Mouse (Mus musculus) MEL (cell line): ENCODE measurements around the gene H2-Oa. TPM values are rescaled to one million over a fixed set of nuclear protein-coding genes. Genes with fewer than 3 reads are reported as not detected.

ENCODE experiments used
- DNase-seq: peaks from one replicate; pipeline ENCODE4 v3.0.0; 2011; ENCODE audit warnings: low read depth, low spot score
- H3K27ac ChIP-seq: 2 replicates; pipeline ENCODE4 v1.5.1; 2012; ENCODE audit warnings: low read depth, mild to moderate bottlenecking, control low read depth, low read length, moderate library complexity; ENCODE audit not compliant: control insufficient read depth
- H3K27me3 ChIP-seq, 2 experiments: fragments of 150-350 bp in 1 of 2; sonication (generic) in 1 of 2; 2 replicates each; pipeline ENCODE4 v1.6.1; 2012; ENCODE audit warnings: low read length in 2 of 2, mild to moderate bottlenecking in 2 of 2, improper control_type of control experiment in 1 of 2, moderate library complexity in 1 of 2; ENCODE audit not compliant: insufficient read depth in 2 of 2, control insufficient read depth in 1 of 2
- H3K36me3 ChIP-seq, 2 experiments: 2 replicates each; pipeline ENCODE4 v1.6.1; 2012 to 2014; ENCODE audit warnings: low read length in 2 of 2, improper control_type of control experiment in 1 of 2, inconsistent platforms in 1 of 2, mild to moderate bottlenecking in 1 of 2; ENCODE audit not compliant: insufficient read depth in 2 of 2, control insufficient read depth in 1 of 2
- H3K4me1 ChIP-seq, 2 experiments: fragments of 150-350 bp in 1 of 2; sonication (generic) in 1 of 2; 2 replicates each; pipeline ENCODE4 v1.6.1; 2012; ENCODE audit warnings: low read length in 2 of 2, improper control_type of control experiment in 1 of 2, mild to moderate bottlenecking in 1 of 2; ENCODE audit not compliant: insufficient read depth in 2 of 2, control insufficient read depth in 1 of 2
- H3K4me3 ChIP-seq, 2 experiments: fragments of 150-350 bp in 1 of 2; sonication (generic) in 1 of 2; 2 replicates each; pipeline ENCODE4 v1.5.1; 2012; ENCODE audit warnings: low read depth in 2 of 2, low read length in 2 of 2, mild to moderate bottlenecking in 2 of 2, moderate library complexity in 2 of 2, control low read depth in 1 of 2, improper control_type of control experiment in 1 of 2; ENCODE audit not compliant: control insufficient read depth in 1 of 2, insufficient read depth in 1 of 2
- H3K79me2 ChIP-seq: 2 replicates; pipeline ENCODE4 v1.6.1; 2012; ENCODE audit warnings: mild to moderate bottlenecking, low read length, moderate library complexity; ENCODE audit not compliant: control insufficient read depth, poor library complexity, insufficient read depth
- H3K9ac ChIP-seq: 2 replicates; pipeline ENCODE4 v1.6.1; 2012; ENCODE audit warnings: low read depth, mild to moderate bottlenecking, control low read depth, low read length, moderate library complexity; ENCODE audit not compliant: control insufficient read depth, poor library complexity, severe bottlenecking
- H3K9me3 ChIP-seq: fragments of 150-350 bp; sonication (generic); replicated peaks from 2 replicates; pipeline ENCODE4 v1.6.1; 2012; ENCODE audit warnings: mild to moderate bottlenecking, low read length, improper control_type of control experiment, moderate library complexity; ENCODE audit not compliant: insufficient read depth
- CHD2 ChIP-seq: IDR thresholded peaks from 2 replicates; pipeline ENCODE4 v1.6.1; 2011; ENCODE audit warnings: low read length, improper control_type of control experiment
- EP300 ChIP-seq, 2 experiments: IDR thresholded peaks; 2 replicates each; pipeline ENCODE4 v1.6.1; 2011; ENCODE audit warnings: improper control_type of control experiment in 2 of 2, low read length in 2 of 2, low read depth in 1 of 2, mild to moderate bottlenecking in 1 of 2
- ETS1 ChIP-seq: IDR thresholded peaks from 2 replicates; pipeline ENCODE4 v1.6.1; 2012; ENCODE audit warnings: low read depth, mild to moderate bottlenecking, inconsistent platforms, low read length, improper control_type of control experiment, moderate library complexity
- GATA1 ChIP-seq: IDR thresholded peaks from 2 replicates; pipeline ENCODE4 v1.6.1; 2011; ENCODE audit warnings: low read depth, low read length, improper control_type of control experiment
- JUND ChIP-seq: IDR thresholded peaks from 2 replicates; pipeline ENCODE4 v1.6.1; 2011; ENCODE audit warnings: low read depth, mild to moderate bottlenecking, improper control_type of control experiment, low read length
- MAFK ChIP-seq: IDR thresholded peaks from 2 replicates; pipeline ENCODE4 v1.6.1; 2011; ENCODE audit warnings: low read depth, mild to moderate bottlenecking, low read length, improper control_type of control experiment, borderline replicate concordance
- MAX ChIP-seq: IDR thresholded peaks from 2 replicates; pipeline ENCODE4 v1.6.1; 2011; ENCODE audit warnings: low read length, improper control_type of control experiment
- MAZ ChIP-seq: IDR thresholded peaks from 2 replicates; pipeline ENCODE4 v1.6.1; 2012; ENCODE audit warnings: low read depth, mild to moderate bottlenecking, inconsistent platforms, low read length, improper control_type of control experiment
- MEF2A ChIP-seq: IDR thresholded peaks from 2 replicates; pipeline ENCODE4 v1.6.1; 2014; ENCODE audit warnings: low read depth, mild to moderate bottlenecking, inconsistent platforms, low read length, improper control_type of control experiment; ENCODE audit not compliant: poor library complexity, insufficient replicate concordance, severe bottlenecking; ENCODE audit errors: extremely low read depth
- MYB ChIP-seq: IDR thresholded peaks from 2 replicates; pipeline ENCODE4 v1.6.1; 2011; ENCODE audit warnings: mild to moderate bottlenecking, low read depth, low read length, improper control_type of control experiment
- MYC ChIP-seq: IDR thresholded peaks from 2 replicates; pipeline ENCODE4 v1.6.1; 2011; ENCODE audit warnings: low read depth, mild to moderate bottlenecking, low read length, improper control_type of control experiment, moderate library complexity
- NELFE ChIP-seq: IDR thresholded peaks from 2 replicates; pipeline ENCODE4 v1.6.1; 2011; ENCODE audit warnings: low read depth, low read length, improper control_type of control experiment
- POLR2A ChIP-seq, 2 experiments: IDR thresholded peaks; 2 replicates each; pipeline ENCODE4 v1.6.1; 2011 to 2012; ENCODE audit warnings: low read length in 2 of 2, mild to moderate bottlenecking in 2 of 2, control low read depth in 1 of 2, improper control_type of control experiment in 1 of 2, low read depth in 1 of 2, moderate library complexity in 1 of 2; ENCODE audit not compliant: control insufficient read depth in 1 of 2, insufficient read depth in 1 of 2, poor library complexity in 1 of 2
- POLR2AphosphoS5 ChIP-seq: IDR thresholded peaks from 2 replicates; pipeline ENCODE4 v1.6.1; 2012; ENCODE audit warnings: low read depth, borderline replicate concordance, mild to moderate bottlenecking, inconsistent platforms, low read length, moderate library complexity, mixed read lengths
- RCOR1 ChIP-seq: IDR thresholded peaks from 2 replicates; pipeline ENCODE4 v1.6.1; 2012; ENCODE audit warnings: low read depth, mild to moderate bottlenecking, inconsistent platforms, low read length, improper control_type of control experiment
- SMC3 ChIP-seq: IDR thresholded peaks from 2 replicates; pipeline ENCODE4 v1.6.1; 2011; ENCODE audit warnings: low read depth, low read length, improper control_type of control experiment
- TBP ChIP-seq: IDR thresholded peaks from 2 replicates; pipeline ENCODE4 v1.8.0; 2011; ENCODE audit warnings: low read depth, low read length, improper control_type of control experiment
- UBTF ChIP-seq: IDR thresholded peaks from 2 replicates; pipeline ENCODE4 v1.6.1; 2012; ENCODE audit warnings: low read depth, mild to moderate bottlenecking, inconsistent platforms, low read length, improper control_type of control experiment, moderate library complexity, borderline replicate concordance; ENCODE audit not compliant: insufficient read depth
- USF1 ChIP-seq: IDR thresholded peaks from 2 replicates; pipeline ENCODE4 v1.6.1; 2014; ENCODE audit warnings: low read depth, mild to moderate bottlenecking, inconsistent platforms, low read length, improper control_type of control experiment, moderate library complexity
- polyA plus RNA-seq, 2 experiments: library from polyadenylated mRNA; stranded (reverse) in 1 of 2; unstranded in 1 of 2; fragments of >175 nt in 1 of 2; fragments of >200 nt in 1 of 2; gene quantifications; 2 replicates each; pipeline versions ENCODE4 v1.2.1 to v1.2.4; 2012; ENCODE audit warnings: low replicate concordance in 2 of 2, low read depth in 1 of 2; ENCODE audit not compliant: insufficient read length in 2 of 2, insufficient read depth in 1 of 2, missing spikeins in 1 of 2
- total RNA-seq: library from RNA; depleted of rRNA; stranded (reverse); fragments of 300-350 nt; gene quantifications from 2 replicates; pipeline ENCODE4 v1.2.3, GENCODE M21; 2012

The H2-Oa gene
- total and polyA plus RNA-seq, 3 experiments: 2.2 to 3.9 TPM; not detected in 1

DNA sequence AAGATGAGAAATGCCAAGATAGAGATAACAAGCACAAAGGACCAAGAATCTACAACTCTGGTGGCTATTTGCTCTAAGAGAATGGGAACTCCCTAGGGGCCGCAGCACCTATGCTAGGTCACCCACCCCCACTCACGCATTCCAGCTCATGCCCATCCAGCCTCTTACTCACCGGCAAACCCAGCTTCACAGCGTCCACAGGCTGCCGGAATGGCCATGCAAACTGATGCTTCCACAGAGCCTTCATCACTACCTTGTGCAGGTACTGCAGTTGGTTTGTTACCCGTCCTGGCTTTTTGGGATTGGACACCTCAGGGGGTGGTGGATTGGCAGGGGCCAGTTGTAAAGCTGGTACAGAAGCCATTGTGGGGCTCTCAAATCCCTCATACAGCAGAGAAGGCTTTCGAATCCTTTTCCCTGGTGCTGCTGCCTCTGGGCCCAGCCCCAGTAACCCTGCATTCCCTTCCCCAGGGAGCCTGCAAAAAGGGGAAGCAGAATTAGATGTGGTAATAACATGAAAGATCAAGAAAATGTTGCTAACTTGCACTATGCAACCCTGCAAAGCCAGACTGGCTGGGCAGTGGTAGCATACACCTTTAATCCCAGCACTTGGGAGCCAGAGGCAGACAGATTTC, 24.7 kb downstream of the H2-Oa start (continued):
- no peak for TF ChIP-seq CHD2

DNA sequence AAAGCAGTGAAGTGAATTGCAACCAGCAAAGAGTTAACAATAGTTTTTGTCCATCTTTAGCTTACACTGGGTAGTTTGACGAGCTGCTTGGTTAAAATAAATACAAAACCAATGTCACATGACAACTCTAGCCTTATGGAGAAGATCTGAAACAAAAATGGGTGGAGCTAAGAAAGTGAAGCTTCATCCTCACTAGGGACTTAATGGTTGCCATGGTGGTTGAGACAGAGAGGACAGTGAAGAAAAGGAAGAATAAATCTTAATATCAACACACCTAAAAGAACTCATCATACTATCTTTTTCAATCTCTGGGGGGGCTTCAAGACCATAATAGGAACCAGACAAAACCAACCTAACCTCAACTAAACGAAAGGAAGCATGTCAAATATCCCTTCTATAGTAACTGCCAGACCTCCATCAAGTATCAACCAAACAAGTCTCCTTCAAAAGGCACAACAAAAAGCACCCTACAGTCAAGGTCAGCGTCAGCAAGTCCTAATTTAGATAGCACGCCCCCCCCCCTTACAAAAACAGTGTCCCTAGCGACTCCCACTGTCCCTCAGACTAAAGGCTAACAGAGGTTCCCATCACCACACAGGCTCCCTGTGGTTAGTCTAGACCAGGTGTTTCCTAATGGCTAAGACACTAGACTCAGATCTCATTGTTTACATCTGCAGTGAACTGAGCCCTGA, 25.4 kb downstream of the H2-Oa start:
- DNase-seq: peak; percentile 72
- TF ChIP-seq MYB (no peak), POLR2A (IDR thresholded peaks at IDR 0.05; ENCODE audit: control insufficient read depth in 1 of 2, insufficient read depth in 1 of 2, low read depth in 1 of 2, low read length in 2 of 2, poor library complexity in 1 of 2) (0 out of 4 replicates have a peak, but pooled peaks of 1 of the 2 experiments have one; percentile 9), USF1 (peak; percentile 50; the same call in 1 of the 2 replicates), MYC (no peak), UBTF (no peak), MEF2A (no peak), JUND (no peak), SMC3 (no peak), EP300 (IDR thresholded peaks at IDR 0.05; ENCODE audit: low read depth in 1 of 2, low read length in 2 of 2) (no peak), MAX (peak; percentile 9; the same call in 1 of the 2 replicates), POLR2AphosphoS5 (no peak), GATA1 (no peak), MAFK (no peak), TBP (no peak), NELFE (no peak), MAZ (no peak), RCOR1 (no peak), ETS1 (0 out of 2 replicates have a peak, but pooled peaks have one; percentile 10)
- TF ChIP-seq, all 39 proteins: peak for 4
- H3K79me2 ChIP-seq: peaks cover 74% of the 10 kb centered on the region
- peak overlapping the region; percentile 59 to 98 for H3K4me3 ChIP-seq
- peaks cover 22 to 43% of the 10 kb centered on the region in 2 experiments for H3K36me3 ChIP-seq
- H3K27ac ChIP-seq: peak overlapping the region; percentile 49
- H3K9me3 ChIP-seq: no peaks in the 10 kb centered on the region
- H3K4me1 ChIP-seq: no peaks in the 10 kb centered on the region; a peak in 1 of 4 replicates
- no peaks in the 10 kb centered on the region for H3K27me3 ChIP-seq
- peak overlapping the region; percentile 95 for H3K9ac ChIP-seq
